Mouse (Mus musculus) MEL (cell line): Measurements from ENCODE around the gene Acaca. TPM values are rescaled to one million over a fixed set of nuclear protein-coding genes. Genes with fewer than 3 reads are reported as not detected.
A peak's percentile ranks its signal among the peaks of the same experiment; 100 is the strongest.

Experiments
- DNase-seq: peaks from one replicate; pipeline ENCODE4 v3.0.0; 2011; ENCODE audit warnings: low read depth, low spot score
- H3K27ac ChIP-seq: 2 replicates; pipeline ENCODE4 v1.5.1; 2012; ENCODE audit warnings: low read depth, mild to moderate bottlenecking, control low read depth, low read length, moderate library complexity; ENCODE audit not compliant: control insufficient read depth
- H3K27me3 ChIP-seq, 2 experiments: fragments of 150-350 bp in 1 of 2; sonication (generic) in 1 of 2; 2 replicates each; pipeline ENCODE4 v1.6.1; 2012; ENCODE audit warnings: low read length in 2 of 2, mild to moderate bottlenecking in 2 of 2, improper control_type of control experiment in 1 of 2, moderate library complexity in 1 of 2; ENCODE audit not compliant: insufficient read depth in 2 of 2, control insufficient read depth in 1 of 2
- H3K36me3 ChIP-seq, 2 experiments: 2 replicates each; pipeline ENCODE4 v1.6.1; 2012 to 2014; ENCODE audit warnings: low read length in 2 of 2, improper control_type of control experiment in 1 of 2, inconsistent platforms in 1 of 2, mild to moderate bottlenecking in 1 of 2; ENCODE audit not compliant: insufficient read depth in 2 of 2, control insufficient read depth in 1 of 2
- H3K4me1 ChIP-seq, 2 experiments: fragments of 150-350 bp in 1 of 2; sonication (generic) in 1 of 2; 2 replicates each; pipeline ENCODE4 v1.6.1; 2012; ENCODE audit warnings: low read length in 2 of 2, improper control_type of control experiment in 1 of 2, mild to moderate bottlenecking in 1 of 2; ENCODE audit not compliant: insufficient read depth in 2 of 2, control insufficient read depth in 1 of 2
- H3K4me3 ChIP-seq, 2 experiments: fragments of 150-350 bp in 1 of 2; sonication (generic) in 1 of 2; 2 replicates each; pipeline ENCODE4 v1.5.1; 2012; ENCODE audit warnings: low read depth in 2 of 2, low read length in 2 of 2, mild to moderate bottlenecking in 2 of 2, moderate library complexity in 2 of 2, control low read depth in 1 of 2, improper control_type of control experiment in 1 of 2; ENCODE audit not compliant: control insufficient read depth in 1 of 2, insufficient read depth in 1 of 2
- H3K79me2 ChIP-seq: 2 replicates; pipeline ENCODE4 v1.6.1; 2012; ENCODE audit warnings: mild to moderate bottlenecking, low read length, moderate library complexity; ENCODE audit not compliant: control insufficient read depth, poor library complexity, insufficient read depth
- H3K9ac ChIP-seq: 2 replicates; pipeline ENCODE4 v1.6.1; 2012; ENCODE audit warnings: low read depth, mild to moderate bottlenecking, control low read depth, low read length, moderate library complexity; ENCODE audit not compliant: control insufficient read depth, poor library complexity, severe bottlenecking
- H3K9me3 ChIP-seq: fragments of 150-350 bp; sonication (generic); replicated peaks from 2 replicates; pipeline ENCODE4 v1.6.1; 2012; ENCODE audit warnings: mild to moderate bottlenecking, low read length, improper control_type of control experiment, moderate library complexity; ENCODE audit not compliant: insufficient read depth
- BHLHE40 ChIP-seq: IDR thresholded peaks from 2 replicates; pipeline ENCODE4 v1.6.1; 2012; ENCODE audit warnings: low read depth, mild to moderate bottlenecking, inconsistent platforms, low read length, improper control_type of control experiment, borderline replicate concordance
- CTCF ChIP-seq, 3 experiments: IDR thresholded peaks in 2 of 3; conservative IDR thresholded peaks in 1 of 3; 2 replicates each; pipeline ENCODE4 v1.5.1; 2011 to 2012; ENCODE audit warnings: low read length in 3 of 3, low read depth in 2 of 3, mild to moderate bottlenecking in 2 of 3, improper control_type of control experiment in 1 of 3, inconsistent platforms in 1 of 3, mixed read lengths in 1 of 3, moderate library complexity in 1 of 3; ENCODE audit not compliant: control insufficient read depth in 1 of 3, insufficient read depth in 1 of 3, poor library complexity in 1 of 3, severe bottlenecking in 1 of 3
- EP300 ChIP-seq, 2 experiments: IDR thresholded peaks; 2 replicates each; pipeline ENCODE4 v1.6.1; 2011; ENCODE audit warnings: improper control_type of control experiment in 2 of 2, low read length in 2 of 2, low read depth in 1 of 2, mild to moderate bottlenecking in 1 of 2
- ETS1 ChIP-seq: IDR thresholded peaks from 2 replicates; pipeline ENCODE4 v1.6.1; 2012; ENCODE audit warnings: low read depth, mild to moderate bottlenecking, inconsistent platforms, low read length, improper control_type of control experiment, moderate library complexity
- GATA1 ChIP-seq: IDR thresholded peaks from 2 replicates; pipeline ENCODE4 v1.6.1; 2011; ENCODE audit warnings: low read depth, low read length, improper control_type of control experiment
- HCFC1 ChIP-seq: IDR thresholded peaks from 2 replicates; pipeline ENCODE4 v1.6.1; 2012; ENCODE audit warnings: low read depth, mild to moderate bottlenecking, inconsistent platforms, low read length, improper control_type of control experiment, moderate library complexity
- MYC ChIP-seq: IDR thresholded peaks from 2 replicates; pipeline ENCODE4 v1.6.1; 2011; ENCODE audit warnings: low read depth, mild to moderate bottlenecking, low read length, improper control_type of control experiment, moderate library complexity
- NRF1 ChIP-seq: IDR thresholded peaks from 2 replicates; pipeline ENCODE4 v1.6.1; 2014; ENCODE audit warnings: low read depth, mild to moderate bottlenecking, inconsistent platforms, low read length, improper control_type of control experiment, moderate library complexity; ENCODE audit not compliant: poor library complexity, insufficient read depth, severe bottlenecking
- POLR2A ChIP-seq, 2 experiments: IDR thresholded peaks; 2 replicates each; pipeline ENCODE4 v1.6.1; 2011 to 2012; ENCODE audit warnings: low read length in 2 of 2, mild to moderate bottlenecking in 2 of 2, control low read depth in 1 of 2, improper control_type of control experiment in 1 of 2, low read depth in 1 of 2, moderate library complexity in 1 of 2; ENCODE audit not compliant: control insufficient read depth in 1 of 2, insufficient read depth in 1 of 2, poor library complexity in 1 of 2
- RAD21 ChIP-seq: IDR thresholded peaks from 2 replicates; pipeline ENCODE4 v1.6.1; 2011; ENCODE audit warnings: mild to moderate bottlenecking, low read depth, low read length, improper control_type of control experiment
- RCOR1 ChIP-seq: IDR thresholded peaks from 2 replicates; pipeline ENCODE4 v1.6.1; 2012; ENCODE audit warnings: low read depth, mild to moderate bottlenecking, inconsistent platforms, low read length, improper control_type of control experiment
- SMC3 ChIP-seq: IDR thresholded peaks from 2 replicates; pipeline ENCODE4 v1.6.1; 2011; ENCODE audit warnings: low read depth, low read length, improper control_type of control experiment
- TAL1 ChIP-seq: IDR thresholded peaks from 2 replicates; pipeline ENCODE4 v1.6.1; 2012; ENCODE audit warnings: mild to moderate bottlenecking, inconsistent platforms, low read length, moderate library complexity, mixed read lengths
- TCF12 ChIP-seq: IDR thresholded peaks from 2 replicates; pipeline ENCODE4 v1.6.1; 2014; ENCODE audit warnings: low read depth, mild to moderate bottlenecking, inconsistent platforms, low read length, improper control_type of control experiment, moderate library complexity
- ZC3H11A ChIP-seq: IDR thresholded peaks from 2 replicates; pipeline ENCODE4 v1.6.1; 2012; ENCODE audit warnings: low read depth, mild to moderate bottlenecking, inconsistent platforms, low read length, improper control_type of control experiment
- ZKSCAN1 ChIP-seq: IDR thresholded peaks from 2 replicates; pipeline ENCODE4 v1.6.1; 2012; ENCODE audit warnings: low read depth, mild to moderate bottlenecking, inconsistent platforms, low read length, improper control_type of control experiment, moderate library complexity
- ZMIZ1 ChIP-seq: IDR thresholded peaks from 2 replicates; pipeline ENCODE4 v1.6.1; 2012; ENCODE audit warnings: low read depth, mild to moderate bottlenecking, inconsistent platforms, low read length, improper control_type of control experiment, moderate library complexity
- polyA plus RNA-seq, 2 experiments: library from polyadenylated mRNA; stranded (reverse) in 1 of 2; unstranded in 1 of 2; fragments of >175 nt in 1 of 2; fragments of >200 nt in 1 of 2; gene quantifications; 2 replicates each; pipeline versions ENCODE4 v1.2.1 to v1.2.4; 2012; ENCODE audit warnings: low replicate concordance in 2 of 2, low read depth in 1 of 2; ENCODE audit not compliant: insufficient read length in 2 of 2, insufficient read depth in 1 of 2, missing spikeins in 1 of 2
- total RNA-seq: library from RNA; depleted of rRNA; stranded (reverse); fragments of 300-350 nt; gene quantifications from 2 replicates; pipeline ENCODE4 v1.2.3, GENCODE M21; 2012

Acaca gene
- total and polyA plus RNA-seq, 3 experiments: 32.0 to 52.0 (median 33.9) TPM

GRCm38 (mm10) chr11:84258053-84258710 is 128.7 kb downstream of the Acaca start:
- H3K9ac ChIP-seq: no peak overlapping the region
- peaks cover 6 to 7% of the 10 kb centered on the region in 2 experiments; a peak in 2 of 4 replicates for H3K4me1 ChIP-seq
- no peaks in the 10 kb centered on the region for H3K79me2 ChIP-seq
- no peaks in the 10 kb centered on the region for H3K27me3 ChIP-seq
- DNase-seq: peak; percentile 71
- no peaks in the 10 kb centered on the region for H3K9me3 ChIP-seq
- no peak overlapping the region for H3K4me3 ChIP-seq
- H3K36me3 ChIP-seq: peaks cover 2 to 8% of the 10 kb centered on the region in 2 experiments; a peak in 3 of 4 replicates
- peak; percentile 80 for TF ChIP-seq GATA1
- TF ChIP-seq CTCF (IDR thresholded peaks at IDR 0.05 in 2 of 3, conservative IDR thresholded peaks at IDR 0.05 in 1 of 3; ENCODE audit: control insufficient read depth in 1 of 3, insufficient read depth in 1 of 3, low read depth in 2 of 3, low read length in 3 of 3, poor library complexity in 1 of 3, severe bottlenecking in 1 of 3): peak in 1 of 3 experiments; percentile 16; a peak in 2 of 6 replicates
- 0 out of 2 replicates have a peak, but pooled peaks have one; percentile 20 for TF ChIP-seq MYC
- TF ChIP-seq NRF1: no peak
- peak; percentile 59; the same call in 1 of the 2 replicates for TF ChIP-seq ETS1
- TF ChIP-seq ZKSCAN1: no peak
- peak; percentile 38; the same call in 1 of the 2 replicates for TF ChIP-seq TAL1
- peak; percentile 79 to 80 for TF ChIP-seq EP300 (IDR thresholded peaks at IDR 0.05; ENCODE audit: low read depth in 1 of 2, low read length in 2 of 2)
- peak; percentile 45; the same call in 1 of the 2 replicates for TF ChIP-seq RCOR1
- TF ChIP-seq HCFC1: no peak
- TF ChIP-seq TCF12: peak; percentile 78
- TF ChIP-seq, all 39 proteins: peak for 8
- H3K27ac ChIP-seq: no peak overlapping the region

GRCm38 (mm10) chr11:84264490-84264889 is 135.0 kb downstream of the Acaca start:
- no peak overlapping the region for H3K4me3 ChIP-seq
- no peaks in the 10 kb centered on the region for H3K9me3 ChIP-seq
- no peaks in the 10 kb centered on the region for H3K4me1 ChIP-seq
- H3K79me2 ChIP-seq: no peaks in the 10 kb centered on the region
- no peaks in the 10 kb centered on the region for H3K27me3 ChIP-seq
- H3K27ac ChIP-seq: no peak overlapping the region
- no peak overlapping the region for H3K9ac ChIP-seq
- TF ChIP-seq GATA1 (peak; percentile 18; the same call in 1 of the 2 replicates), ZC3H11A (peak; percentile 75), SMC3 (peak; percentile 77), CTCF (IDR thresholded peaks at IDR 0.05 in 2 of 3, conservative IDR thresholded peaks at IDR 0.05 in 1 of 3; ENCODE audit: control insufficient read depth in 1 of 3, insufficient read depth in 1 of 3, low read depth in 2 of 3, low read length in 3 of 3, poor library complexity in 1 of 3, severe bottlenecking in 1 of 3) (peak in 2 of 3 experiments; percentile 62 to 87; a peak in 4 of 6 replicates), EP300 (IDR thresholded peaks at IDR 0.05; ENCODE audit: low read depth in 1 of 2, low read length in 2 of 2) (0 out of 4 replicates have a peak, but pooled peaks of 1 of the 2 experiments have one; percentile 1), ZMIZ1 (no peak), RCOR1 (0 out of 2 replicates have a peak, but pooled peaks have one; percentile 16), RAD21 (peak; percentile 89), BHLHE40 (no peak), POLR2A (IDR thresholded peaks at IDR 0.05; ENCODE audit: control insufficient read depth in 1 of 2, insufficient read depth in 1 of 2, low read depth in 1 of 2, low read length in 2 of 2, poor library complexity in 1 of 2) (no peak)
- peak; percentile 68 for DNase-seq
- H3K36me3 ChIP-seq: peaks cover 0 to 35% of the 10 kb centered on the region in 2 experiments; a peak in 2 of 4 replicates
